Mouse (Mus musculus) lung, adult 2 months (tissue): ENCODE measurements at regions not wholly inside any gene's neighbourhood (a gene's known extent, or its start where the extent isn't known, plus 50 kb on each side); places are given as distances from the start of the nearest gene placed in this dataset.

Experiments
- CTCF ChIP-seq: fragments of 200-500 bp; IDR thresholded peaks from 2 replicates; pipeline ENCODE4 v1.5.1; 2011; ENCODE audit warnings: mild to moderate bottlenecking, low read length, control low read depth; ENCODE audit not compliant: insufficient read depth
- POLR2A ChIP-seq: fragments of 200-500 bp; IDR thresholded peaks from 2 replicates; pipeline ENCODE4 v1.6.1; 2011; ENCODE audit warnings: low read depth, mild to moderate bottlenecking, control low read depth, low read length, borderline replicate concordance; ENCODE audit errors: extremely low read depth

DNA sequence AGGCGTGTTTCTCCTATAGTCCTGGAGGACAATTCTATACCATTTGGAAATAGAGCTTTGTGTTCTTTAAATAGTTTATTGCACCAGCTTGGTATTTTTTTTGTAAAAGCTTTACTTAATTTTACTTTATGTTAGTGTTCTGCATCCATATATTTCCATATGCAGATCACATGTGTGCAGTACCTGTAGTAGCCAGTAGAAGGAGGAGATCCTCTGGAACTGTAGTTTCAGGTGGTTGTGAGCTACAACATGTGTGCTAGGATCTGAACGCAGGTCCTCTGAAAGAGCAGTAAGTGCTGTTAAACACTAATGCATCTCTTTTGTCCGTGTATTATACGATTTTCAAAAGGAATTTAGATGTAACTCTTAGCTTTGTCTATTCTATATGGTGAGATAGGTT is 335.2 kb downstream of the Gm21750 start:
- TF ChIP-seq CTCF (no peak), POLR2A (no peak)
